ENCODE assay signal across 30 mouse cellular contexts in the genomic region with DNA sequence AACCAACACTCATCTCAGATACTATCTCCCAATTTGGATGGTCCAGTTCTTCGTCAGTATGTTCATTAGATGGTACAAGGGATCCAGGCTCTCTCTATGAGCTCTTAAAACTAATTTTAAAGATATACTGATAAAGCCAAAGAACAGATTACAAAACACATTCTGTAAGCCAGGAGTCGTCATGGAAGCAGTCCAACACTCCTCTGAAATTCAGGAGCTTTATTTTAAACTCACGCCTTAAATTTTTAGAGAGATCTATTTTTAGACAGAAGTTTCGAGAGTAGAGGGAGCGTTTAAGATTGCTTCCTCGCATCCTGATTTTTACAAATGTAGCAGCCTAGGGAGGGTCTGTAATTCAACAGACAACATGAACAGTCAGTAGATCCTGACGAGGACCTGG.
DNase-seq lines count a peak whose midpoint lies in the region; ATAC-seq and TF ChIP-seq lines count a peak whose summit lies in the region.
"Had no signal": no experiment of that assay in that cellular context is flagged by ENCODE, and none has a peak within 500 bp of the region (broad histone marks: within the 10 kb centered on the region; RNA-seq: fewer than 3 reads in every experiment).

No protein-coding gene starts in this region.

- H3K4me1 ChIP-seq in cortical plate, adult 2 months (ENCODE audit: control insufficient read depth, insufficient read depth, low read length), result peaks cover 6% of the 10 kb centered on the region
- no peaks in the 10 kb centered on the region for H3K4me1 ChIP-seq in hindbrain, embryonic 14.5 days (replicated peaks; ENCODE audit: control insufficient read depth, insufficient read depth, low read length)
- H3K4me1 ChIP-seq: embryonic facial prominence, embryonic 12.5 days; forebrain, embryonic 15.5 days; hindbrain, embryonic 13.5 days; limb, embryonic 10.5 days; limb, embryonic 15.5 days; midbrain, embryonic 13.5 days had no signal

- TF ChIP-seq CTCF in cortical plate, adult 2 months (IDR thresholded peaks at IDR 0.05; ENCODE audit: extremely low read depth, insufficient read depth, low read length), result no peak

- H3K9ac ChIP-seq in hindbrain, embryonic 14.5 days, result no peak overlapping the region
- H3K9ac ChIP-seq: embryonic facial prominence, embryonic 12.5 days; forebrain, embryonic 15.5 days; hindbrain, embryonic 13.5 days; limb, embryonic 15.5 days; liver, embryonic 14.5 days; midbrain, embryonic 13.5 days; neural tube, embryonic 13.5 days had no signal

- H3K4me3 ChIP-seq in cortical plate, adult 2 months (ENCODE audit: insufficient read depth, low read length), result no peak overlapping the region
- H3K4me3 ChIP-seq in hindbrain, embryonic 14.5 days (replicated peaks; ENCODE audit: low read length), result no peak overlapping the region
- H3K4me3 ChIP-seq: embryonic facial prominence, embryonic 12.5 days; forebrain, embryonic 15.5 days; hindbrain, embryonic 13.5 days; limb, embryonic 10.5 days; limb, embryonic 15.5 days; midbrain, embryonic 13.5 days; neural tube, embryonic 13.5 days had no signal

- TF ChIP-seq POLR2A in cortical plate, adult 2 months (IDR thresholded peaks at IDR 0.05; ENCODE audit: extremely low read depth, insufficient read depth, low read length), result no peak

- ATAC-seq in hindbrain, embryonic 14.5 days (ENCODE audit: low FRiP score), result no peak
- ATAC-seq: forebrain, embryonic 15.5 days; intestine, postnatal 0 days; midbrain, embryonic 13.5 days had no signal

- no peak overlapping the region for H3K4me2 ChIP-seq in hindbrain, embryonic 14.5 days (replicated peaks)
- H3K4me2 ChIP-seq: embryonic facial prominence, embryonic 12.5 days; forebrain, embryonic 15.5 days; heart, embryonic 11.5 days; hindbrain, embryonic 13.5 days; limb, embryonic 15.5 days; midbrain, embryonic 13.5 days; neural tube, embryonic 13.5 days had no signal

- H3K36me3 ChIP-seq in hindbrain, embryonic 14.5 days (replicated peaks; ENCODE audit: control insufficient read depth, insufficient read depth), result no peaks in the 10 kb centered on the region
- H3K36me3 ChIP-seq: embryonic facial prominence, embryonic 12.5 days; forebrain, embryonic 15.5 days; hindbrain, embryonic 13.5 days; limb, embryonic 10.5 days; limb, embryonic 15.5 days; midbrain, embryonic 13.5 days; neural tube, embryonic 13.5 days had no signal

- peak overlapping the region; percentile 79; the same call in 1 of the 2 replicates for H3K27ac ChIP-seq in cortical plate, adult 2 months (ENCODE audit: insufficient read depth, low read length)
- no peak overlapping the region for H3K27ac ChIP-seq in hindbrain, embryonic 14.5 days
- H3K27ac ChIP-seq: embryonic facial prominence, embryonic 12.5 days; forebrain, embryonic 15.5 days; hindbrain, embryonic 13.5 days; limb, embryonic 10.5 days; limb, embryonic 15.5 days; liver, embryonic 14.5 days; macrophage; midbrain, embryonic 13.5 days; neural tube, embryonic 13.5 days had no signal

- no peaks in the 10 kb centered on the region for H3K9me3 ChIP-seq in hindbrain, embryonic 14.5 days (ENCODE audit: control insufficient read depth, low read length)
- H3K9me3 ChIP-seq: embryonic facial prominence, embryonic 12.5 days; forebrain, embryonic 15.5 days; hindbrain, embryonic 13.5 days; limb, embryonic 10.5 days; limb, embryonic 15.5 days; midbrain, embryonic 13.5 days; neural tube, embryonic 13.5 days had no signal

- 90% methylated on average over 7 of the region's 7 CpGs for WGBS in hindbrain, embryonic 14.5 days

- DNase-seq in layer of hippocampus, adult 9-11 months, result peak; percentile 32
- no peak for DNase-seq in layer of hippocampus, postnatal 14 days (ENCODE audit: low spot score in 2 of 2)
- DNase-seq in brain, adult 2 months (ENCODE audit: low read depth, low spot score), result peak; percentile 81
- DNase-seq in right cerebral cortex, postnatal 36 days (ENCODE audit: low spot score in 2 of 2), result peak; percentile 23 to 29
- no peak for DNase-seq in cerebellum, adult 18-20 months
- no peak for DNase-seq in hindbrain, embryonic 14.5 days (ENCODE audit: low spot score)
- DNase-seq: adrenal gland, postnatal 25 days; B cell, adult 2 months; cerebellum, adult 8-10 months; cerebellum, postnatal 25 days; gastrocnemius, postnatal 25 days; heart, adult 18-20 months; heart, postnatal 36 days; kidney, adult 9 months; kidney, postnatal 10 days; lung, adult 2 months; lung, postnatal 10 days; thymus, postnatal 25 days had no signal

- H3K27me3 ChIP-seq in hindbrain, embryonic 14.5 days (ENCODE audit: control insufficient read depth, insufficient read depth, low read length), result no peaks in the 10 kb centered on the region
- H3K27me3 ChIP-seq: embryonic facial prominence, embryonic 12.5 days; forebrain, embryonic 15.5 days; hindbrain, embryonic 13.5 days; limb, embryonic 15.5 days; midbrain, embryonic 13.5 days; neural tube, embryonic 13.5 days had no signal

Comparison
In these comparisons a context has a peak if more than half of its experiments do, and no peak if none do; other contexts are left out.
1. DNase-seq: peak in layer of hippocampus, adult 9-11 months (single experiment), brain, adult 2 months (single experiment) and right cerebral cortex, postnatal 36 days (2 of 2); none in layer of hippocampus, postnatal 14 days (0 of 2), cerebellum, adult 18-20 months (0 of 2) and hindbrain, embryonic 14.5 days (single experiment).